Mouse (Mus musculus): ENCODE data around the gene Tnni2.

DNA sequence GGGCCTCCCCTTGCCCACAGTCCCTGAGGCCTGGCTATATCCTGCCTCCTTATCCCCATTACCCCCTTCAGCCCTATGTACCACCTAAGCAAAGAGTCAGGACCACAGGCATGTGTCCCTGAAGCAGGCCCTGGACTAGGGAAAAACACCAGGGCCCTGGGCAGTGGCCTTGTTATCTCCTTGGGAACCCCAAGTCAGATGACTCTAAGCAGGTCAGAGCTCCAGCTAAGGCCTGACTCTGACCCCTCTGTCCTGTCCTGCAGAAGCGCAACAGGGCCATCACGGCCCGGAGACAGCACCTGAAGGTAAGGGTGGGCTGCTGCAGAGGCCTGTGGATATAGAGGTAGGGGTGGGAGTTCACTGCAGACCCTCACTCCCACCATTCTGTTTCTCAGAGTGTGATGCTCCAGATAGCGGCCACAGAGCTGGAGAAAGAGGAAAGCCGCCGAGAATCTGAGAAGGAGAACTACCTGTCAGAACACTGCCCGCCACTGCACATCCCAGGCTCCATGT is 1.4 kb downstream of the Tnni2 start:
- TF ChIP-seq CTCF (IDR thresholded peaks at IDR 0.05; ENCODE audit: borderline replicate concordance, control insufficient read depth, extremely low read depth, insufficient read depth, low read length, poor library complexity) (no peak), POLR2A (IDR thresholded peaks at IDR 0.05; ENCODE audit: control insufficient read depth, extremely low read depth, insufficient read depth, low read length, poor library complexity) (no peak)
